Mouse (Mus musculus): ENCODE data around the gene Smarcd1.

DNA sequence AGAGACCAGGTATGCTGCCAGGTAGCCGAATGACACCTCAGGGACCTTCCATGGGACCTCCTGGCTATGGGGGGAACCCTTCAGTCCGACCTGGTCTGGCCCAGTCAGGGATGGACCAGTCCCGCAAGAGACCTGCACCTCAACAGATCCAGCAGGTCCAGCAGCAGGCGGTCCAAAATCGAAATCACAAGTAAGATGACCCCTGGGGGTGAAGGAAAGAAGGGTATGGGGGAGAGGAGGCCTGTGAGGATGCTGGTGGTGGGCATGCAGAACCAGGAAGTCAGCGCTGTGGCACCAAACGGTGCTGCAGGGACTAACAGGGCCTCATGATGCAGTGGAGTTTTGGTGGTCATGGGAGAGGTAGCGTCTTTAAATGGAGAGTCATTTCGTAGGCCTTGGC is 1.2 kb downstream of the Smarcd1 start:
- TF ChIP-seq CTCF (IDR thresholded peaks at IDR 0.05) (no peak), POLR2A (IDR thresholded peaks at IDR 0.05; ENCODE audit: insufficient read depth, low read depth, low read length) (no peak), EP300 (IDR thresholded peaks at IDR 0.05; ENCODE audit: insufficient read depth, low read depth, low read length) (no peak)
